Mouse (Mus musculus) brain, embryonic 14.5 days (tissue): Measurements from ENCODE around the gene Sgsm1.
"Not testable (repeated sequence)": the region's sequence is repeated elsewhere in the genome, so short reads cannot be mapped to it uniquely, and the experiment has no call there.

Experiments used
- CTCF ChIP-seq: fragments of 200-500 bp; IDR thresholded peaks from 2 replicates; pipeline ENCODE4 v1.5.1; 2012; ENCODE audit warnings: inconsistent platforms, mild to moderate bottlenecking, moderate library complexity, borderline replicate concordance; ENCODE audit not compliant: insufficient read depth, insufficient read length; ENCODE audit errors: extremely low read depth
- POLR2A ChIP-seq: fragments of 200-500 bp; IDR thresholded peaks from 2 replicates; pipeline ENCODE4 v1.6.1; 2012; ENCODE audit warnings: mild to moderate bottlenecking, inconsistent platforms, borderline replicate concordance; ENCODE audit not compliant: poor library complexity, insufficient read depth, insufficient read length, severe bottlenecking; ENCODE audit errors: extremely low read depth

DNA sequence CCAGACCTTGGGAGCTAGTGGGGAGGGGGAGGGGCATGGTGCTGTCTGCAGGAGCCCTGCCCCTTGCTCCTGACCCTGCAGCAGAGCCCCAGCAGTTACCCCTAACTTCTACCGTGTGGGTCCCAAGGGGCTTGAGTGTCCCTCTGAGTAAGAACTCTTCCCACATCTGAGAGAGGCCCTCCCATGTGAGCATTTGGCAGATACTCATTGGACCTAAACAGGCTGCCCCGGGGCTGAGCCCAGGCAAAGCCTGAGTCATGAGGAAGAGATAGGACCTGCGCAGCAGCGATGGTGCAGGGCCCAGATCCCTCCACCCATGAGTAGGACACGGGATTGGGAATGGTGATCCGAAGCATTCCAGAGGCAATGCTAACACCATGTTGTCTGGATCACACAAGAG, 36.1 kb upstream of the Sgsm1 start:
- TF ChIP-seq CTCF, POLR2A: not testable (repeated sequence)
